Mouse (Mus musculus) midbrain, embryonic 11.5 days (tissue): Measurements from ENCODE around the gene Hao1. TPM values are rescaled to one million over a fixed set of nuclear protein-coding genes. Genes with fewer than 3 reads are reported as not detected.

Experiments
- ATAC-seq: fragments of 200-750 bp; cut with Nextera tagmentation; 2 replicates; pipeline ENCODE4 v1.8.0; 2017; ENCODE audit warnings: moderate TSS enrichment, moderate library complexity; ENCODE audit not compliant: low FRiP score
- DNase-seq: peaks from one replicate; pipeline ENCODE4 v3.0.0; 2015; ENCODE audit warnings: low spot score; ENCODE audit errors: missing footprints
- H3K27ac ChIP-seq: fragments of 300-500 bp; sonication (generic); 2 replicates; pipeline ENCODE4 v1.5.1; 2014; ENCODE audit warnings: low read depth, low read length
- H3K27me3 ChIP-seq: fragments of 300-500 bp; sonication (generic); 2 replicates; pipeline ENCODE4 v1.6.1; 2014; ENCODE audit warnings: mild to moderate bottlenecking, low read length, moderate library complexity, mixed read lengths; ENCODE audit not compliant: control insufficient read depth, insufficient read depth
- H3K36me3 ChIP-seq: fragments of 300-500 bp; sonication (generic); 2 replicates; pipeline ENCODE4 v1.6.1; 2014; ENCODE audit warnings: mild to moderate bottlenecking, low read length, moderate library complexity, mixed read lengths; ENCODE audit not compliant: control insufficient read depth, insufficient read depth
- H3K4me1 ChIP-seq: fragments of 300-500 bp; sonication (generic); 2 replicates; pipeline ENCODE4 v1.6.1; 2014; ENCODE audit warnings: low read length; ENCODE audit not compliant: control insufficient read depth, insufficient read depth
- H3K4me2 ChIP-seq: fragments of 300-500 bp; sonication (generic); 2 replicates; pipeline ENCODE4 v1.6.1; 2014; ENCODE audit warnings: mild to moderate bottlenecking, moderate library complexity
- H3K4me3 ChIP-seq: fragments of 300-500 bp; sonication (generic); 2 replicates; pipeline ENCODE4 v1.5.1; 2014; ENCODE audit warnings: low read depth, low read length
- H3K9ac ChIP-seq: fragments of 300-500 bp; sonication (generic); 2 replicates; pipeline ENCODE4 v1.6.1; 2014; ENCODE audit warnings: low read length
- H3K9me3 ChIP-seq: fragments of 300-500 bp; sonication (generic); 2 replicates; pipeline ENCODE4 v1.6.1; 2016; ENCODE audit warnings: low read length; ENCODE audit not compliant: control insufficient read depth
- WGBS: fragments of 180-500 bp; shearing (Covaris S2); extraction: QIAGEN DNeasy Blood & Tissue Kit; methylation state at CpG from one replicate; pipeline ENCODE4 v1.1.7; 2014; 5-methylcytosine and 5-hydroxymethylcytosine counted together
- polyA plus RNA-seq: library from polyadenylated mRNA; unstranded; fragments of >200 nt; fragmentation: Nextera tagmentation; extraction: Ambion mirVana; gene quantifications from 2 replicates; pipeline ENCODE4 v1.2.1, GENCODE M21; 2014

Gene Hao1
- polyA plus RNA-seq: not detected in 2 replicates

DNA sequence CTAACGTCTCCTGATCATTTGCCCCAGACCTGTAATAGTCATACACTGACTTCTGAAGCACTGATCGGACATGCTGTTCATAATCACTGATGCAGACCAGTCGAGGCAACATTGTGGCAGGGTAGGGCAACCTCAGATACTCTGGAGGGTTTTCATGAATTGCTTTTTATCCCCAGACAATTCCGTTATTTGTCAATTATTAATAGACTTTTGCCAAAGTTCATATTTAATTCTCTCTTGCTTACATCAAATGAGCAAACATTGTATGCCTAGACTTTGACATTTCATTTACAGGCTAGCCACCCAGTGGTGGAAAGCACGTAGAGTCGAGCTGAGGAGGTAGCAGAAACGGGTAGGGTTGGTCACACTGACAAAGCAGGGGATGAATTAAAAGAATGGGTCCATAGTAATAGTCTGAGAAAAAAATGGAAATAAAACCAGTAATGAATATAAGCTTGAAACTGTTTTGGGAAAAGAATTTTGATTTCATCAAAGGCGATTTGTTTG, at the start of gene Hao1:
Gene Hao1, minus strand, starts transcription at position 148 of the 507 bp plus-strand sequence.
- Histone ChIP-seq H3K9ac (no peak within 1 kb of the TSS), H3K4me3 (no peak within 1 kb of the TSS), H3K4me1 (no peaks in the 10 kb centered on the region), H3K4me2 (no peak within 1 kb of the TSS), H3K27ac (no peak within 1 kb of the TSS), H3K36me3 (no peaks in the 10 kb centered on the region), H3K9me3 (no peaks in the 10 kb centered on the region), H3K27me3 (no peaks in the 10 kb centered on the region)
- WGBS: 90% methylated on average over 8 of the region's 8 CpGs
- ATAC-seq (no peak), DNase-seq (no peak)

GRCm38 (mm10) chr2:134591081-134591694, 37.0 kb upstream of the Hao1 start:
- Histone ChIP-seq H3K36me3 (no peaks in the 10 kb centered on the region), H3K4me1 (no peaks in the 10 kb centered on the region), H3K9ac (no peak overlapping the region), H3K4me2 (no peak overlapping the region), H3K27me3 (no peaks in the 10 kb centered on the region), H3K27ac (no peak overlapping the region), H3K4me3 (no peak overlapping the region), H3K9me3 (no peaks in the 10 kb centered on the region)
- DNase-seq: no peak
- 94% methylated on average over 6 of the region's 6 CpGs for WGBS
- ATAC-seq: 0 out of 2 replicates have a peak, but pooled peaks have one; percentile 35

DNA sequence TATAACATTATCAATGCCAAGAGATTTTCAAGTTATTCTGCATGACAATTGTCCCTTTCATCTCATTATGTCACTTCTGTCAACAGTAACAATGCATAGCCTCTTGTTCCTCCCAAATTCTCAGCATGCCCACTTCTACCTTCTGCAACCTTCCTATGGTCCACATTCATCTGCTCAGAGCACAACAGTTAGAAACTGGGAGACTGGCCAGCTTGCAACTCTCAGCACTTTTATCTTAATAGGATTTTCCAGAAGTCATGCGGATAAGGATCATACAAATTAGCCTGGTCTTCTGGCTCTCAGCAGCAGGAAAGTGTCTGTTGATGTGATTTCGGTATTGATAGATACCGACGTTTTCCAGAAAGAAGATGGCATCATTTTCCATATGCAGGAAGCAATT, 31.1 kb upstream of the Hao1 start:
- WGBS: 31% methylated on average over 4 of the region's 4 CpGs
- Histone ChIP-seq H3K36me3 (no peaks in the 10 kb centered on the region), H3K9me3 (no peaks in the 10 kb centered on the region), H3K4me3 (no peak overlapping the region), H3K4me2 (no peak overlapping the region), H3K27me3 (no peaks in the 10 kb centered on the region), H3K4me1 (no peaks in the 10 kb centered on the region), H3K9ac (no peak overlapping the region), H3K27ac (no peak overlapping the region)
- ATAC-seq (peak; percentile 61), DNase-seq (no peak)

- Histone ChIP-seq H3K4me2 (no peak overlapping the region), H3K27me3 (no peaks in the 10 kb centered on the region), H3K27ac (no peak overlapping the region), H3K9me3 (no peaks in the 10 kb centered on the region; the same call in 1 of the 2 replicates), H3K4me1 (no peaks in the 10 kb centered on the region), H3K4me3 (no peak overlapping the region), H3K36me3 (no peaks in the 10 kb centered on the region), H3K9ac (no peak overlapping the region)
- DNase-seq: no peak
- 87% methylated on average over 3 of the region's 3 CpGs for WGBS
- no peak for ATAC-seq
Observed at GRCm38 (mm10) chr2:134559422-134559821, 5.3 kb upstream of the Hao1 start.

- no peak overlapping the region for H3K4me3 ChIP-seq
- H3K36me3 ChIP-seq: no peaks in the 10 kb centered on the region
Observed at GRCm38 (mm10) chr2:134552358-134552757, 1.8 kb downstream of the Hao1 start.

GRCm38 (mm10) chr2:134549770-134550169, 4.4 kb downstream of the Hao1 start:
- no peak overlapping the region for H3K4me3 ChIP-seq
- no peak overlapping the region for H3K4me2 ChIP-seq
- H3K9me3 ChIP-seq: no peaks in the 10 kb centered on the region
- no peaks in the 10 kb centered on the region for H3K27me3 ChIP-seq
- no peak overlapping the region for H3K27ac ChIP-seq
- H3K36me3 ChIP-seq: no peaks in the 10 kb centered on the region
- DNase-seq (peak; percentile 93), ATAC-seq (no peak)
- no peak overlapping the region for H3K9ac ChIP-seq
- WGBS: 27% methylated on average over 4 of the region's 4 CpGs
- no peaks in the 10 kb centered on the region for H3K4me1 ChIP-seq

More at GRCm38 (mm10) chr2:134552358-134552757, 1.8 kb downstream of the Hao1 start:
- Histone ChIP-seq H3K4me2 (no peak overlapping the region), H3K4me1 (no peaks in the 10 kb centered on the region), H3K27ac (no peak overlapping the region), H3K27me3 (no peaks in the 10 kb centered on the region), H3K9me3 (no peaks in the 10 kb centered on the region), H3K9ac (no peak overlapping the region)
- ATAC-seq: no peak
- no peak for DNase-seq

GRCm38 (mm10) chr2:134545116-134545515, 9.1 kb downstream of the Hao1 start:
- Histone ChIP-seq H3K27ac (no peak overlapping the region), H3K9me3 (no peaks in the 10 kb centered on the region), H3K4me3 (no peak overlapping the region), H3K9ac (no peak overlapping the region), H3K27me3 (no peaks in the 10 kb centered on the region), H3K4me2 (no peak overlapping the region), H3K36me3 (no peaks in the 10 kb centered on the region), H3K4me1 (no peaks in the 10 kb centered on the region)
- ATAC-seq: no peak
- no peak for DNase-seq
- WGBS: 81% methylated on average over 5 of the region's 5 CpGs

- H3K9ac ChIP-seq: no peak overlapping the region
- H3K27me3 ChIP-seq: no peaks in the 10 kb centered on the region
- no peaks in the 10 kb centered on the region for H3K9me3 ChIP-seq
- no peak overlapping the region for H3K4me2 ChIP-seq
- DNase-seq: no peak
- ATAC-seq: no peak
- WGBS: 88% methylated on average over 8 of the region's 8 CpGs
- no peaks in the 10 kb centered on the region for H3K4me1 ChIP-seq
- no peak overlapping the region for H3K27ac ChIP-seq
- H3K36me3 ChIP-seq: no peaks in the 10 kb centered on the region
- H3K4me3 ChIP-seq: no peak overlapping the region
Observed at GRCm38 (mm10) chr2:134544321-134545065, 9.7 kb downstream of the Hao1 start.

DNA sequence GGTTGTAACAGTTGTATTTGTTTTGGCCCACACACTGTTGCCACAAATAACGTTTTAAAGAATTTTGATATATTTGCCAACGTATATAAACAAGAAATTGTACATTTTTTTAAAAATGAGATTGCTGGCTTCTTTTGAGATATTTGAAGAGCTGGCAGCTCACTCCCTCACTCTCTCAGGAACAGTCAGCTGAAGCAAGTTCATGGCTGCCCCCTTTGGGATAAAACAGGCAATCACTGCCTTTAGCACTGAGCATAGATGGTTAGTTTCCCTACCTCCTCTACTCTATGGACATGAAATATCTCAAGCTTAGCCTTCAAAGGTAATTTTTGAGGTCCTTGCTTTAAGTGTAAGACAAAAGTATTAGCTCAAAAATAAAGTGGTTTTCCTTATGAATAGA, 10.7 kb downstream of the Hao1 start:
- Histone ChIP-seq H3K27ac (no peak overlapping the region), H3K36me3 (no peaks in the 10 kb centered on the region), H3K9ac (no peak overlapping the region), H3K27me3 (no peaks in the 10 kb centered on the region), H3K4me3 (no peak overlapping the region), H3K9me3 (no peaks in the 10 kb centered on the region), H3K4me1 (no peaks in the 10 kb centered on the region), H3K4me2 (no peak overlapping the region)
- DNase-seq (no peak), ATAC-seq (no peak)
- 68% methylated on average over 2 of the region's 2 CpGs for WGBS
